Mouse (Mus musculus): Measurements from ENCODE around the gene Vrk1.

Vrk1 gene

DNA sequence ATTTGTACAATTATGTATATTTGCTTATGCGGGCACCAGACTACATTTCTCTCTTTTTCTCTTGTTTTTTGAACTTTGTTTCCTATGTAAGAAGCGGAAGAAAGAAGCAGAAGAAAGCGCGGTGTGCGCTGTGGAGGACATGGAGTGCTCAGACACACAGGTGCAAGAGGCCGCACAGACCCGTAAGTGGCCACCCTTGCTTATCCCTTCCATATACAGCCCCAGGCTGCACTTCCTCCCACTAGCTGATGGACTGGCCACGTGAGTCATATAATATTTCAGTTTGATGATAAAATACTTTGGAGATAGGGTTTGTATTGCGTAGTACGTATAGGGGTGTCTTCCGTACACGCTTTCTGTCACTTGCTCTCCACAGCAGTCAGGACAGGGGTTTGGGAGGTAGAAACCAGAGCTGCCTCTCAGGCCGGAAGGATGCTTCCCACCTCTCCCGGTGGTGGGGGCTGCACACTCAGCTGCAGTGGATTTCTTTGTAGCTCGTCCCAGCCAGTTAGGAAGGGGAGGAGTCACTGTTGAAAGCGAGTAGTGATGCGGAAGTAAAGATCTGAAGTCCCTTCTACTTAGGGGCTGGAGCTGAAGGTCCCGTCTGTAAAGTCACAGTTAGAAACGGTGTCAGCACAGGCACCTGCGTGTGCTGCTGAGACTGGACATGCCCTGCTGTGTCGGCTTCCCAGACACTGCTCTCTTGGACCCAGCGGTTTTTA lies 60.6 kb downstream of the Vrk1 start:
- TF ChIP-seq GATA4 (IDR thresholded peaks at IDR 0.05; ENCODE audit: insufficient replicate concordance, low read length), result no peak

DNA sequence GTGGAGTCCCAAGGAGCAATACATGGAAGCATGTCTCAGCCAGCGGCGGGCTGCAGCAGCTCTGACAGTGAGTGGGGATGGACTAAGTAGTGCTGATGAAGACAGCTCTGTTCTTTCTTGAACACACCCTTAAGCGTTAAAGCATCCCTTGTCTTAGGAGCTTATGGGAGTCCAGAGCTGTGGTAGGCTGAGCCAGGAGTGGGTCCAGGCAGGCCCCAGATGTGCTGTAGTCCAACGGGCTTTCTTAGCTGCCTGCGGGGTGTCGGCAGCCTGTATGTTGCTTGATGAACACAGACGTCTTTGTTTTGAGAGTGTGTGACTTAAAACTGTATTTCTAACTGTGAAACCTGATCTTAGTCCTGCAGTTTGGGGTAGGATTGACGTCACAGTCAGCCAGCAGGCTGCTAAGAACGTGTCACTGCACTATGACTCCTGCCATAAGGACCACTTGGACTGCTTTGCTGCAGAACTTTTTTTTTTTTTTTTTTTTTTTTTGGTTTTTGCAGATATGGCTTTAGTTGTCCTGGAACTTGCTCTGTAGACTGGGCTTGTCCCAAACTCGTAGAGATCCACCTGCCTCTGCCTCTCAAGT lies 61.6 kb downstream of the Vrk1 start:
- TF ChIP-seq GATA4 (IDR thresholded peaks at IDR 0.05; ENCODE audit: insufficient replicate concordance, low read length), result no peak

DNA sequence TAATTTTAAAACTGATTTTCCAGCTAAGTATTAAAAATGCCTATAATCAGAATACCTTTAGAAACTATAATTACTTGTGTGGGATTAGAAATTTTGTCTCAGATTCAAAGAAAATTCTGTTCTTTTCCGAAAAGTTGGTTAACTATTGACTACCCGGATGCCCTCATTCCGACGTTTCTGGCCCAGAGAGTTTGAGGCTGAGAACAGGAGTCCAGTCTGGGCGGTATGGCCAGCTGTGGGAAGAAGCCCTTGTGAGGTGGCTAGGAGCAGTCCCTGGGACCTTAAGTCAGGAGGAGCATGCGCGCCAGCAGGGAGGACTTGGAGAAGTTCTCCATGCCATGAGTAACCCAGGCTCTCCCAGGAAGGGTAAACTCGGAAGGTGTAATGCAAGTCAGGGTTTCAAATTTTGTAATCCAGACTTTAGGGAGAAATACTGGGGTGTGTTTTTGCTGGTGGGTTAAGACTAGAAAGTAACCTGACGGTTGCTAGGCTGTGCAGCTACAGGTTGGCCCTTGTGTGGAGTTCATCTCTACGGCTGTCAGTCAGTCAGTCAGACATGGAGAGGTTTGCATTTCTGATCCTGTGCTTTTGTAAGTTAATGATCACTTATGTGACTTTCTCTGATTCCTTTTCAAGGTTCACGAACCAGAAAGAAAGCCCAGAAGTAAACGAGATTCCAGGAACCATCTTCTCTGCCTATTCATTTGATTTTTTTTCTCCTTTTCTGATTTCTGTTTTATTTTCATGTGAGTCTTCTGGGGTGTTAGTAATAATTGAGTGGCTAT lies 64.5 kb downstream of the Vrk1 start:
- no peak for TF ChIP-seq GATA4 (IDR thresholded peaks at IDR 0.05; ENCODE audit: insufficient replicate concordance, low read length)

DNA sequence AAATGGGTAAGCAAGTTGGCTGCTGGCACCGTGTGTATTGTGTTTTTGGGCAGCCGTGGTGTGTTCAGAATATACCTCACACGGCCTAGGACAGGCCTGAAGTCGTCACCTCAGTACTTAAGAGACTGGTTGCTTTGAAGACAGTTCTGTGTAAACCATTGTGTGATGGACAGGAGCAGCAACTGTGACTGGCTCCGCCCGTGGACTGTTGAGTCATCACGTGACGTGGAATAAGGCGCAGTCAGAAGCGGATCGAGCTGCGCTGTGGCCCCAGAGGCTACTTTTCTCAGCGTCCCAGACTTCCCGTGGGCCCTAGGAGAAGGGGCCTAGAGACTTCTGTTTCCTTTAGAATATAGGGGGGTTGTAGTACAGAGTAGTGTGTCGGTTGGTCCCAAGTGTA lies 66.1 kb downstream of the Vrk1 start:
- no peak for TF ChIP-seq GATA4 (IDR thresholded peaks at IDR 0.05; ENCODE audit: insufficient replicate concordance, low read length)

DNA sequence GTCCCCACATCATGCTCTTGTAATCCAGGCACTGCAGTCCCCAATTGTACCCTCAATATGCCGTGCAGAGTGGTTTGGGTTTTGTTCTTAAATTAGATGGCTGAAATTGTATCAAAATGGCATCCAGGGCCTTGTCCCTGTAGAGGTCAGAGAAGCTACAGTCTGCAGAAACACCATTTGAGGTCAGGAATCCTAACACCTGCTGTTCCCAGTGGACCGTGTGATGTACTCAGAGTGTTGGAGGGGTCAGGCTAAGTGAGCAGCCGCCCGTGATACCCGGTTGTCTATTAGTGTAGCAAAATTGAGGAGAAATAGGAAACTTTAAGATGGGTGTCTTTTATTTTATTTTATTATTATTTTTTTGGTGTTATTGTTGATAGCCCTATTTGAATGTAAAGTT lies 70.5 kb downstream of the Vrk1 start:
- TF ChIP-seq GATA4 (IDR thresholded peaks at IDR 0.05; ENCODE audit: insufficient replicate concordance, low read length), result no peak

DNA sequence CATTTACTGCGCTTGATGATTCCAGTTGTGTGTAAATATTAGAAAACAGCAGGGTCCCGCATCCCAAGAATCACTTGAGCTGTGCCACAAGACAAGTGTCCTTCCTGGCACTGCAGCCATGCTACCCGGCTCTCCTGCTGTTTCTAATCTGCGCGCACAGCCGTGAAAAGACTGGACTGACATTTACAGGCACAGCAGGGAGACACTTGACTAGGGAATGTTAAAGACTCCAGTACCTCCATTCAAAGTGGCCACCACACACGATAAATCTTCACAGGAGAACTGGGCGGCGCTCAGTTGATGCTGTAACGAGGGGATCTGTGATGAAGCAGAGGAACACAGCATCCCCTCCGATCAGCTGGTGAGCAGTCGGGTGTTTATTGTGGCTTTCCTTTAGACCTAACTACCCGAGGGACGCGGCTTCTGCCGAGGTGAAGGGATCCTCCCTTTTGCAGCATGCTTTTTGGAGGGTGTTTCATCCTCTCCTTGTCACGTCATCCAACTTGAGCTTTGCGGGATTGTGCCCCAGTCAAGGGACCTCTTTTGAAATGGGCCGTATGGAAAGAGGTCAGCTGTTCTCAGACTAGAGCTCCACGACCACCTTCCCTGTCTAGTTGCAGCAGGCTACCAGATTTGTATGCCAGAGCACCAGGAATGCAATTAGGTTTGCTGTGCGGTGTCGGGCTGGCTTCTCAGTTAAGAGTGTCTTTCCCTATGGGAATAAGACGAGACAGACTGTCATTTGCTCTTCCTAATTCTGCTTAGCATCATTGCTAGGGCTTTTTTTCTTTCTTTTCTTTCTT lies 71.1 kb downstream of the Vrk1 start:
- no peak for TF ChIP-seq GATA4 (IDR thresholded peaks at IDR 0.05; ENCODE audit: insufficient replicate concordance, low read length)

DNA sequence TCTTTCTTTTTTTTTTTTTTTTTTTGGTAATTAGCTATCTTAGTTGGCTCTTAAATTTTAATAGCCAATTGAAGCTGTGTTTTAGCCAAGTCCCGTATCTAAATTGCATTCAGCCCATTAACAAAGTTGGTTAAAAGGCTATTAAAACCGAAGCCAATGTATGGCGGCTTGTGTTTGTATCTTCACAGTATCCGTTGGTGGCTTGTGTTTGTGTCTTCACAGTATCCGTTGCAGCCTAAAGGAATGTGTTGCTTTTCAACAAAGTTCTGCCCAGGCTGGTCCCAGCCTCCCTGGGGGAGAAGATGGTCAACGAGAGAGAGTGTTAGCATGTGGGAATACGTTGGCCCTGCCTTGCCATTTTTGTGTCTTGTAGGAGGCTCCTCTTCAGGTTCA lies 71.7 kb downstream of the Vrk1 start:
- TF ChIP-seq GATA4 (IDR thresholded peaks at IDR 0.05; ENCODE audit: insufficient replicate concordance, low read length), result no peak

DNA sequence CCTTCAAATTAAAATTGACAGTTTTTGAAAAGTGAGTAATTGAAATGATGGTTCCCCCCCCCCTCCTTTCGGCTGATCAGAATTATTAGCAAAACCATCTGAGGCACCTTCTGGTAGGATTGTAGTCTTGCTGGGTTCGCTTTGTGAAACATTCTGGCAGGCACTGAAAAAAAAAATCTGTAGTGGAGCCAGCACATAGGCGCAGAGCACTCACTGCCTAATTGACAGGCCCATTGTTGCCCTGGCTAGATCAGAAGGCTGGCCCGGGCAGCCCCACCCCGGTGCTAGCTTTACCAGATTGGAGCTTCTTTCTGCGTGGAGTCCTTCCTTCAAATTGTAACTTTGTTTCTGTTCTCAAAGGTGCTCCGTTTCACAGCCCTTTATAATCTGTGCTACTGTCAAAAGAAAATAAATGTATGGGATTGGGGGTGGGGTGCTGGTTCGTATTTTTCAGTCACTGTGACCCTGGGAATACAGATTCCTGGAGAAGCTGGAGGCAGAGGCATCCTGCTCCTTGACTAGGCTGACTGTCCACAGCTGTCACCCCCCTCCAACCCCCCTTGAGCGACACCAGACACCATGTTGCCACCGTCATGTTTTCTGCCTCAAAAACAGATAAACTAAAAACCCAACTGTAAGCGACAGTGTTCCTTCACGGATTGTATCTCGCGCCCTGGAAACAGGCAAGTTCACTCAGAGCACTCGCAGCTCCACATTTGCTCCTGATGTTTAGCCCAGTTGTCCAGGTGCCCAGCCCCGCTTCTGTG lies 72.3 kb downstream of the Vrk1 start:
- no peak for TF ChIP-seq GATA4 (IDR thresholded peaks at IDR 0.05; ENCODE audit: insufficient replicate concordance, low read length)

DNA sequence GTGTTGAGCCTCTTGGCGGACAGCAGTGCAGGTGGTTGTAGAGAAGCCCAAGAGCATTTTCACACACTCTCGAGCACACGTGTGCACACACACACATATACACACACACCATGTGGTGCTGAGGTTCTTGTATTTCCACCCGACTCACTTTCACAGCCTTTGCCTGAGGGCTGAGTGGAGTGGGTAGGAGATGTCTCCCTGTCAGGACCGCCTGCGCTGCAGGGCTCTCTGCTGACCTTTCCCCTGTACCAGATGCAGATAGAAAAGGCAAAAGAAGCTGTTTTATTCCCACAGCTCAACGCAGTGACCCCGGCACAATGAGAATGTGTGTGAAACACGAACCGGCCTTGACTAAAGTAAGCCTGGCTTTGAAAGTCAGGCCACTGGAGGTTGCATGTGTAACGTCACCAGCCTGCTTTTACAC lies 72.9 kb downstream of the Vrk1 start:
- TF ChIP-seq GATA4 (IDR thresholded peaks at IDR 0.05; ENCODE audit: insufficient replicate concordance, low read length), result no peak

DNA sequence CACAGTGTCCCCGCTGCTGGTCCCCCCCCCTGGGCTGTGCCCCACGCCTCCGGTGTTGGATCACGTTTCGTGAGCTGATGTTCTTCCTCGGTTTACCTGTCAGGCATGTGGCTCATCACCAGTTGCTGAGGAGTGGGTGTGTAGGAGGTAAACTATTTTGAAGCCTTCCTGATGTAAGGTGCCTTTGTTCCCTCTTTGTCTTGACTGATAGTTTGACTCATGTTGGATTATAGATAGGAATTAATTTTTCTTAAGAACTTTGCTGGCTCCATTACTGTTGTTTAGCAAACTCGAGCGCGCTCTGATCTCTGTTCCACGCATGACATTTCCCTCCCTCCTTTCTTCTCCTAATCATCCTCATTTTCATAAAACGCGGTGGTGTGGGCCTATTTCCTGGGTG lies 74.1 kb downstream of the Vrk1 start:
- no peak for TF ChIP-seq GATA4 (IDR thresholded peaks at IDR 0.05; ENCODE audit: insufficient replicate concordance, low read length)

DNA sequence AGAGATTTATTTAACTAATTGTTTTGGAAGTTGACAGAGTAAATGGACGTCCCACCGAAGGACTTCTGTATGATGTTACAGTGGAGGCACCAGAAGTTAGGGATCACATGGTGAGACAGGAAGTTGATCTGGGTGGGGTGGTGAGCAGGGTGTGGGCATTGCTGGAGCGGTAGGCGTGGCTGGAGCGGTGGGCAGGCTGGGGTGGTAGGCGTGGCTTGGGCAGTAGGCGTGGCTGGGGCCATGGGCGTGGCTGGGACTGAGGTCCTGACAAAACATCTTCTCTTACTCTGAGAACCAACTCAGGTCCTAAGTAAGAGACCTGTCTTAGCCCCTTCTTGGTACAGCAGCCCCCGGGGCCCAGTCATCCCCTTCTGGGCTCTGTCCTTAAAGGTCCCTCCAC lies 84.8 kb downstream of the Vrk1 start:
- TF ChIP-seq GATA4 (IDR thresholded peaks at IDR 0.05; ENCODE audit: insufficient replicate concordance, low read length), result no peak

DNA sequence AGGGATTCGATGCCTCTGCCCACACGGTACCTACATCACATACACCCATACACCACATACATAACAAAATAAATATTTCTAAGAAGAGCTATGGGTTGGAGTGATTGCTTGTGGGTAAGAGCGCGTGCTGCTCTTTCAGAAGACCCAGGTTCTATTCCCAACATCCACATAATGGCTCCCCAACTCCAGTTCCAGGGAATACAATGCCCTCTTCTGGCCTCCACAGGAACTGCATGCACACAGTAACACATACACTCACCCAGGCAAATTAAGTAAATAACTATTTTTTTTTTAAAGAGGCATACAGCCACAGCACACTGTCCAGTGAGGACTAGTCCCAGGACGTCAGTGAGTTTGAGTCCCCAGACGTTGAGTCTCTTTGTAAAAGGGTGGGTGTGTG lies 92.0 kb downstream of the Vrk1 start:
- TF ChIP-seq GATA4 (IDR thresholded peaks at IDR 0.05; ENCODE audit: insufficient replicate concordance, low read length), result no peak

DNA sequence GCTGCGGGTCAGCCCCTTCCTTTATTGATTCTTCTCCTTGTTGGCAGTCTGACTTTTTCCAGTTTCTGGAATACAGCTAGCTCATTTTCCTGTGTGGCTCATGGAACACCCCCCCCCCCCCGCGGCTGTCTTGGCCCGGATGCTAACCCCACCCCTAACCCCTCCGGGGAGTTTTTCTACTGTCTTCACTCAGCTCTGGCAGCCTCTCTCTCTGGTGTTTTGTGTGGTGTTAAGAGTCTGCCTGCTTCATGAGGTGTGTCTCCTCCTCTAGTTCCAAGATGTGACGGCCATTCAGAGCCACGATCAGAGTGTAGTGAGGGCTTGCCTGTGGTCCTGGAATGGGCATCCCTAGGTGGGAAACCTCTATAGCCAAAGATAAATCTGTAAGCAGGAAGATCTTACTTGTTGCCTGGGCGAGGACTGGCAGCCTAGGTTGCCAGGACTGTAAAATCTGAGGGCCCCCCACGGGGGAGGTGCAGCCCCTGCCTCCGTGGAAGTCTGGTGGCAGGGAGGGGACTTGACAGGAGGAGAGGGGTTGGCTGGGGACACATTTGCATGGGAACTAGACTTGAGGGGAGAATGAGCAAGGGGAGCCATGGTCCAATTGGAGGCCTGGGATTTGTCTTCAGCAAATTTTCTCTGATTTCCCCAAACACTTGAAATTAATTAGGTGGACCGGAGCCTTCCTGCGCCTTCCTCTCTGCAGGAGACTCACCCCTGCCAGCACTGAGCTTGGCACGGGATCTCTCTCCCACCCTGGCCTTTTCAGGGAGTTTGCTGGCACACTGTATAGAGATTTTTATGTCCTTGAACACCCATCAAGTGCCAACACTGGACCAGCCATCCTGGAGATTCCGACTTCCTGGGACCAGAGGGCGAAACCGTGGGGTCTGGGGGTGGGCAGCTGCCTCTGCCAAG lies 93.0 kb downstream of the Vrk1 start:
- TF ChIP-seq GATA4 (IDR thresholded peaks at IDR 0.05; ENCODE audit: insufficient replicate concordance, low read length), result no peak

DNA sequence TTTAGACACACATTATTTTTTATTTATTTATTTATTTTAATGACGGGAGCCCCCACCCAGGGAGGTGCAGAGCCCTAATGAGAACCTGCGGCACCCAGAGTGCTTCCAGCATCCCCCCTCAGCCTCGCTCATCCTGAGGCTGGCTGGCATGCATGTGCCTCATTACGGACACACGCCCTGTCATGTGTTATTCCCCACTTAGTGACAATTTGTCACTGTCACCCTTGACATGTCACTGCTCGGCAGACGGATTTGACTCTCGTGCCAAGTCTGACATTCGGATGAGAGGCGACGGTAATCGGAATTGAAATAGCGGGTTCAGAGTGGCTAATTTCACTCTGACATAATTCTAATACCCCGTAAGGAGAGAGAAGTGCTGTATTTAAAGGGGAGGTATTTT lies 97.2 kb downstream of the Vrk1 start:
- TF ChIP-seq GATA4 (IDR thresholded peaks at IDR 0.05; ENCODE audit: insufficient replicate concordance, low read length), result no peak

Measured in liver, adult (tissue).